Mouse (Mus musculus): ENCODE data around the gene Pappa. TPM values are rescaled to one million over a fixed set of nuclear protein-coding genes. Genes with fewer than 3 reads are reported as not detected.

Gene Pappa
- total and polyA plus RNA-seq, 2 experiments from 2014 or later = 0.57 to 3.7 TPM

DNA sequence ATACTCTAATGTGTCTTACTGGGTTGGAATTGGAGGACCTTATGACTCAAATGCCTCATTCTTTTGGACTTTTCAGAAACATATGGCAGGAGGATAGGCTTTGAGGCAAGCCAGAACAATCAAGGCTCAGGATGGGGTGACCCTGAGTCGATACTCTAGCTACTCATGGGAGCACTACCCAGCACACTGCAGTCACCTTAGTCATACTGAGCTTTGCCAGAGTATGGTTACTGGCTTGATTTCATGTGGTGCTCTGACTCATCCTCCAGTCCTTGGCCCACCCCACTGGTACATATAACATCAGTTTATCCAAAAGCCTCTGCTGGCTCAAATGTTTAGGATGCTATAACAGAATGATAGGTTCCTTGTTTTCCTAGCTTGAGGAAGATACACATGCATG lies 130.1 kb downstream of the Pappa start:
- Histone ChIP-seq H3K27me3 (ENCODE audit: insufficient read depth, low read length) (no peaks in the 10 kb centered on the region), H3K27ac (ENCODE audit: low read depth, low read length) (no peak overlapping the region), H3K4me2 (ENCODE audit: low read depth, low read length, poor library complexity, severe bottlenecking) (no peak overlapping the region), H3K4me3 (ENCODE audit: low read depth, low read length) (no peak overlapping the region), H3K9ac (replicated peaks; ENCODE audit: low read length, poor library complexity, severe bottlenecking) (no peak overlapping the region), H3K9me3 (ENCODE audit: low read length) (no peaks in the 10 kb centered on the region), H3K36me3 (ENCODE audit: insufficient read depth, low read length) (no peaks in the 10 kb centered on the region), H3K4me1 (ENCODE audit: insufficient read depth, low read length) (no peaks in the 10 kb centered on the region)
- no peak for TF ChIP-seq CTCF (IDR thresholded peaks at IDR 0.05)
- DNase-seq (ENCODE audit: low spot score) (no peak), ATAC-seq (ENCODE audit: low FRiP score) (no peak)
- WGBS = 85% methylated on average over 1 of the region's 1 CpGs

DNA sequence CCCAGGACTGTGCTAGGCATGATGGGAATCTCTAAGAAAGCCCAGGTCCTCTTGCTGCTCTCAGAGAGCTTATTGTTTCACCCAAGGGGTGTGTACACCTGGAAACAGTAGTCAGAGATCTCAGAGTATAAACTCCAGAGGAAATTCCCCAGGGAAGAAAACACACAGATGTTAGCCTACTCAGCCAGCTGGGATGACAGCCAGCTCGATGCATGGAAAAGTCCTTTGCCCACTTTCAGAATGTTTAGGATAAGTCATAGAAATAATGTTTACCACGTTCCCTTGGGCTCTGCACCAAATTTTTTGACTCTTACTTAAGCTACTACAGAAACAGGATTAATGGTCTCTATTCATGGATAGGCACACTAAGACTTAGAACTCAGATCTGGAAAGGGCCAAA lies 143.1 kb downstream of the Pappa start:
- ATAC-seq (ENCODE audit: low FRiP score) (no peak), DNase-seq (ENCODE audit: low spot score) (no peak)
- H3K4me1 ChIP-seq (ENCODE audit: insufficient read depth, low read length) = no peaks in the 10 kb centered on the region
- 77% methylated on average over 2 of the region's 2 CpGs for WGBS
- H3K4me2 ChIP-seq (ENCODE audit: low read depth, low read length, poor library complexity, severe bottlenecking) = no peak overlapping the region
- no peaks in the 10 kb centered on the region for H3K9me3 ChIP-seq (ENCODE audit: low read length)
- TF ChIP-seq CTCF (IDR thresholded peaks at IDR 0.05) = no peak
- H3K4me3 ChIP-seq (ENCODE audit: low read depth, low read length) = no peak overlapping the region
- no peak overlapping the region for H3K9ac ChIP-seq (replicated peaks; ENCODE audit: low read length, poor library complexity, severe bottlenecking)
- H3K36me3 ChIP-seq (ENCODE audit: insufficient read depth, low read length) = no peaks in the 10 kb centered on the region
- H3K27ac ChIP-seq (ENCODE audit: low read depth, low read length) = no peak overlapping the region
- H3K27me3 ChIP-seq (ENCODE audit: insufficient read depth, low read length) = no peaks in the 10 kb centered on the region

DNA sequence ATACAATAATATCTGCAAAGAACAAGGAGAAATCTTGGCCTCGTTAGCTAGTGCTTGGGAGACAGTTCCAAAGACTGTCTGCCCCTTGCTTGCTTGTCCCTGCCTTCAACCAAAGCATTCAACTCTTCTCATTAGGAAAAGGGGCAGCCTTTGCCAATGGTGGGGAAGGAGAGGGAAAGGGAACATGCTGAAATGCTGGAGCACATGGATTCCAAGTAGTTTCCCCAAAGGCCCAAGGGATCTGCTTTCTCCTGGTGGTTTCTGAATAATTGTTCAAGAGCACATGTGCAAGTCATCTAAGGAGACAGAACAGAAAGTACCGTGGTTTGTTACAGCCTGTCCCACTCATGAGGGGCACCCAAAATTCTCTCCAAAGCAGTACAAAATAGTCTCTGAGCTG lies 146.0 kb downstream of the Pappa start:
- no peak overlapping the region for H3K9ac ChIP-seq (replicated peaks; ENCODE audit: low read length, poor library complexity, severe bottlenecking)
- H3K36me3 ChIP-seq (ENCODE audit: insufficient read depth, low read length) = no peaks in the 10 kb centered on the region
- no peaks in the 10 kb centered on the region for H3K9me3 ChIP-seq (ENCODE audit: low read length)
- WGBS = 89% methylated on average over 2 of the region's 2 CpGs
- DNase-seq (ENCODE audit: low spot score) = no peak
- no peak overlapping the region for H3K27ac ChIP-seq (ENCODE audit: low read depth, low read length)
- no peak for TF ChIP-seq CTCF (IDR thresholded peaks at IDR 0.05)
- H3K4me1 ChIP-seq (ENCODE audit: insufficient read depth, low read length) = no peaks in the 10 kb centered on the region
- H3K4me3 ChIP-seq (ENCODE audit: low read depth, low read length) = no peak overlapping the region
- no peak for ATAC-seq (ENCODE audit: low FRiP score)
- H3K4me2 ChIP-seq (ENCODE audit: low read depth, low read length, poor library complexity, severe bottlenecking) = no peak overlapping the region
- no peaks in the 10 kb centered on the region for H3K27me3 ChIP-seq (ENCODE audit: insufficient read depth, low read length)

DNA sequence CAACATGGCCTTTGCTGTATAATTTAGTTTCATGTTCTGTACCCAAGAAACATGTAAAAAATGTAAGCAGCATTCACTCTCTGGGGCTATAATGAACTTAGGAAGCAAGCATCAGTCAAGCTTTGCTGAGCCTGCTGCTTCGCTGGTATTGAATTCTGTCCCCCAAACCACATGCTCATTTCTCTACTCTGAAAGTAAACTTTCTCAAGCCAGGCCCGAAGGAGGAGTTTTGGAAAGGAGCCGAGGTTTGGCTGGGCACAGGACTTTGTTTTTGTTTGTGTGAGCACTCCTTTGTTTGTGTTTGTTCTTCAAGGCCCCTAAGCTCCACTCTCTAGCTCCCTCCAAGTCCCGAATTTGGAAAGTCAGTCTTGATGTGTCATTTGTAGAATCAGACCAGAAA lies 148.3 kb downstream of the Pappa start:
- DNase-seq (ENCODE audit: low spot score) (peak; percentile 31), ATAC-seq (ENCODE audit: low FRiP score) (no peak)
- Histone ChIP-seq H3K36me3 (ENCODE audit: insufficient read depth, low read length) (no peaks in the 10 kb centered on the region), H3K9ac (replicated peaks; ENCODE audit: low read length, poor library complexity, severe bottlenecking) (no peak overlapping the region), H3K4me1 (ENCODE audit: insufficient read depth, low read length) (no peaks in the 10 kb centered on the region), H3K4me2 (ENCODE audit: low read depth, low read length, poor library complexity, severe bottlenecking) (no peak overlapping the region), H3K27ac (ENCODE audit: low read depth, low read length) (no peak overlapping the region), H3K4me3 (ENCODE audit: low read depth, low read length) (no peak overlapping the region), H3K9me3 (ENCODE audit: low read length) (no peaks in the 10 kb centered on the region), H3K27me3 (ENCODE audit: insufficient read depth, low read length) (no peaks in the 10 kb centered on the region)
- TF ChIP-seq CTCF (IDR thresholded peaks at IDR 0.05) = no peak
- WGBS = 46% methylated on average over 4 of the region's 4 CpGs

DNA sequence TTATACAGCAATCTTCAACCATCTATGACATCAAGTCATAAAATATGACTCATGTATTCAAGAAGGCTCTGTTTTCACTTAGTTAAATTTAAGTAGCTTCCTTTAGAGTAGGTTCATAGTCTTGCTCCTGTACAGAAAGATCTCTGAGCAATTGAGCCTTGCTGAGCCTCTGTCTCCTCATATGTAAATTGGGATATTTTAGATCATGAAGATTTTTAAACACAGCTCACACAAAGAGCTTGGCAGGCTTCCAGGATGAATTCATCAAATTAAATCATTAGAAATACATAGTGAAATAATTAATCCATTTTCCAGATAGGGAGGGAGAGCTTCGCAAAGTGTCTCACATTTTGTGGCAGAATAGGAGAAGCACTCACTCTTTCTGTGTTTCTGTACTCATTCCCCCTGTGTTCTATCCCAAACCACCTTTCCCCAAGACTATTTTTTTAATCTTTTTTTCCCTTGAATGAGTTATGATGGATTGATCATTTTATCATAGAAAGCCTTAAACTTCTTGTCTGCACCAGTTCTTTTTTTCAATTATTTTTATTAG lies 149.4 kb downstream of the Pappa start:
- no peak for ATAC-seq (ENCODE audit: low FRiP score)

DNA sequence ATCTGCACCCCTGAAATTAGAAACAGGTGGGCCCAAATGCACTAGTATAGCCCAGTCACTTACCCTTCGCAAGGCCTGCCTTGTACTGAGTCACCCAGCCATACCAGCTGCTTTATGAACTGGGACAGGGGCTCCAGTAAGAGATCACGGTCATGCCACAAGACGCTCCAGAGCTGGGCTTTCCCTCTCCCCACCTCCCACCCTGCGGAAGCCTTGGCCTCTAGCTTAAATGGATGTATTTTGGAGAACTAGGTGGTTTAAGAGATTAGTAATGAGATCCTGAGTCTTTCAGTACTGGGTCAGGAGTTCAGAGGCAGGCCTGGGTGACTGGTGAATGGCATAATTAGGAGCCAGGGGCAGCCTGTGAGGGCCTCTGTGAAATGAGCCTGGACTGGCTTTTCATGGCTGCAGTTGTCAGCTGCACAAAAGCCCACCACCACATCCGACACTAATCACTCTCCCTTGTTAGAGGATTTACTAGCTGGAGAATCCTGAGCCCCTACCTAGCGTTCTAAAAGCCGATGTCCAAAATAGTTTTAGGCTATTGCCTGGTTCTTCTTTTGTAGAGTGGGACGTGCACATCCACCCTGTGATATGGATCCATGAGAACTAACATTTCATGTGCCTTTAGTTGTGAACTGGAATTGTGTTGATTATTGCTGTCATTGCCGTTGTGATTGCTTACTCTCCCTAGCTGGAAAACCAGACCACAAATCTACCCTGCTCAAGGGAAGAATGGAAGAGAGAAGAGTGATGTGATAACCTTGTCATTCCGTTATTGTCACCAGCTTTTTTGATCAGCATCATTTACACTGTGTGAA lies 154.7 kb downstream of the Pappa start:
- H3K36me3 ChIP-seq (ENCODE audit: insufficient read depth, low read length) = no peaks in the 10 kb centered on the region
- no peak for TF ChIP-seq CTCF (IDR thresholded peaks at IDR 0.05)
- H3K4me2 ChIP-seq (ENCODE audit: low read depth, low read length, poor library complexity, severe bottlenecking) = no peak overlapping the region
- ATAC-seq (ENCODE audit: low FRiP score) (no peak), DNase-seq (ENCODE audit: low spot score) (no peak)
- no peaks in the 10 kb centered on the region for H3K4me1 ChIP-seq (ENCODE audit: insufficient read depth, low read length)
- no peak overlapping the region for H3K4me3 ChIP-seq (ENCODE audit: low read depth, low read length)
- no peak overlapping the region for H3K27ac ChIP-seq (ENCODE audit: low read depth, low read length)
- 24% methylated on average over 10 of the region's 10 CpGs for WGBS
- H3K27me3 ChIP-seq (ENCODE audit: insufficient read depth, low read length) = no peaks in the 10 kb centered on the region
- H3K9me3 ChIP-seq (ENCODE audit: low read length) = no peaks in the 10 kb centered on the region
- H3K9ac ChIP-seq (replicated peaks; ENCODE audit: low read length, poor library complexity, severe bottlenecking) = no peak overlapping the region

More for the DNA sequence above, 149.4 kb downstream of the Pappa start:
- Histone ChIP-seq H3K9me3 (ENCODE audit: low read length) (no peaks in the 10 kb centered on the region), H3K27me3 (ENCODE audit: insufficient read depth, low read length) (no peaks in the 10 kb centered on the region), H3K4me3 (ENCODE audit: low read depth, low read length) (no peak overlapping the region), H3K27ac (ENCODE audit: low read depth, low read length) (no peak overlapping the region), H3K9ac (replicated peaks; ENCODE audit: low read length, poor library complexity, severe bottlenecking) (no peak overlapping the region), H3K36me3 (ENCODE audit: insufficient read depth, low read length) (no peaks in the 10 kb centered on the region), H3K4me1 (ENCODE audit: insufficient read depth, low read length) (no peaks in the 10 kb centered on the region), H3K4me2 (ENCODE audit: low read depth, low read length, poor library complexity, severe bottlenecking) (no peak overlapping the region)
- no peak for TF ChIP-seq CTCF (IDR thresholded peaks at IDR 0.05)
- WGBS = 82% methylated on average over 1 of the region's 1 CpGs
- DNase-seq (ENCODE audit: low spot score) = no peak
